26 mouse cellular contexts compared by ENCODE assay signal in genomic region chr1:133688301-133688700, GRCm38 (mm10). TPM values are rescaled to one million over a fixed set of nuclear protein-coding genes. Genes with fewer than 3 reads are reported as not detected.
"Had no signal": no experiment of that assay in that cellular context is flagged by ENCODE, and none has a peak within 500 bp of the region (broad histone marks: within the 10 kb centered on the region; RNA-seq: fewer than 3 reads in every experiment).

No protein-coding gene starts in this region.

- H3K27me3 ChIP-seq: limb, embryonic 13.5 days; liver, embryonic 15.5 days; neural tube, embryonic 12.5 days; neural tube, embryonic 15.5 days had no signal

- ATAC-seq: intestine, embryonic 16.5 days; liver, embryonic 12.5 days had no signal

- H3K27ac ChIP-seq: kidney, postnatal 0 days; layer of hippocampus, adult 2 months; limb, embryonic 10.5 days; limb, embryonic 13.5 days; liver, embryonic 12.5 days; liver, embryonic 15.5 days; neural tube, embryonic 12.5 days; neural tube, embryonic 15.5 days; stomach, postnatal 0 days had no signal

- H3K4me3 ChIP-seq: layer of hippocampus, adult 2 months; limb, embryonic 10.5 days; limb, embryonic 13.5 days; liver, embryonic 12.5 days; liver, embryonic 15.5 days; neural tube, embryonic 12.5 days; neural tube, embryonic 15.5 days had no signal

- H3K4me2 ChIP-seq: limb, embryonic 13.5 days; liver, embryonic 12.5 days; liver, embryonic 15.5 days; neural tube, embryonic 12.5 days; neural tube, embryonic 15.5 days had no signal

- H3K9me3 ChIP-seq: limb, embryonic 10.5 days; limb, embryonic 13.5 days; liver, embryonic 12.5 days; liver, embryonic 15.5 days; neural tube, embryonic 12.5 days; neural tube, embryonic 15.5 days had no signal

- H3K4me1 ChIP-seq: liver, embryonic 12.5 days; neural tube, embryonic 12.5 days; neural tube, embryonic 15.5 days had no signal

- H3K36me3 ChIP-seq: limb, embryonic 10.5 days; limb, embryonic 13.5 days; liver, embryonic 12.5 days; liver, embryonic 15.5 days; neural tube, embryonic 12.5 days; neural tube, embryonic 15.5 days had no signal

- H3K9ac ChIP-seq: limb, embryonic 13.5 days; liver, embryonic 12.5 days; liver, embryonic 15.5 days; neural tube, embryonic 12.5 days; neural tube, embryonic 15.5 days had no signal

- DNase-seq: kidney, adult 2 months; kidney, postnatal 25 days; layer of hippocampus, adult 9-11 months; liver; lung, adult 2 months; lung, postnatal 14 days; lung, postnatal 4 days; midbrain, embryonic 14.5 days; right cerebral cortex, adult 18-20 months; right cerebral cortex, postnatal 14 days; right cerebral cortex, postnatal 4 days; thymus, postnatal 36 days had no signal

RNA-seq across cellular contexts. Expression of gene Lax1, which starts 1.6 kb away (rescaled TPM):
- polyA plus RNA-seq: midbrain, embryonic 14.5 days; midbrain, postnatal 0 days; neural tube, embryonic 12.5 days had no signal

RNA-seq across cellular contexts. Expression of gene Zbed6, which starts 27.6 kb away (rescaled TPM):
- polyA plus RNA-seq: intestine, embryonic 16.5 days; kidney, embryonic 14.5 days; kidney, postnatal 0 days; limb, embryonic 10.5 days; limb, embryonic 13.5 days; liver, embryonic 12.5 days; liver, embryonic 15.5 days; lung, embryonic 16.5 days; midbrain, embryonic 14.5 days; neural tube, embryonic 12.5 days; neural tube, embryonic 15.5 days; stomach, embryonic 14.5 days; stomach, postnatal 0 days had no signal
